ENCODE assay signal across 11 mouse cellular contexts in the genomic region with DNA sequence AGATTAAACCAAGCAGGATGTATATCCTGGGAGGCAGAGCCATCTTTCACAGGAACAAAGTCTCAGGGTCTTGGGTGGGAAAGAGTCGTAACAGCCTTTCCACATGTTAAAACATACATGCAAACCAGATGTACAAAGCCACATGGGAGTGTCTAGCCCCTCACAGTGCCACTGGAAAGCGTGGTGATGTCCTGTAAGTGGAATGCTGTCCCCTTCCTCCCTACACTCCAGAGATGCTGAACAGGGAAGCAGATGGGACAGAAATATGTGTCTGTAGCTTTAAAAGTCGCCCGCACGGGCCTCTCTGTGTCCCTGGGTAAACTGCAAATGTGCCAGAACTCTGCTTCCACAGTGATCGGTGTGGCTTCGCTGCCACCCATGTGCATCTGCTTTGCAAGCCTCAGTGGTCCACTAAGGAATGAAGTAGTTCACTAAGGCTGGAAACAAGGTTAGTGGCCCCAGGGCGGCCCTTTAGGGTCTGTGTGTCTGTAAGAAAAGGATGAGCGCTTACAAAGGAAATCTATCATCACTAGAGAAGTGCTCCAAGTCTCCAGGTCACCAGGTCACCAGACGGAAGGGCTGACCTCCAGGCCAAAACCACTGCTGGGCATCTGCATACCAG. TPM values are rescaled to one million over a fixed set of nuclear protein-coding genes. Genes with fewer than 3 reads are reported as not detected.
DNase-seq lines count a peak whose midpoint lies in the region; ATAC-seq lines count a peak whose summit lies in the region.
"Had no signal": no experiment of that assay in that cellular context is flagged by ENCODE, and none has a peak within 500 bp of the region (broad histone marks: within the 10 kb centered on the region; RNA-seq: fewer than 3 reads in every experiment).

No protein-coding gene starts in this region.

- H3K4me2 ChIP-seq in intestine, embryonic 14.5 days (ENCODE audit: low read length): peak overlapping the region; percentile 1; the same call in 1 of the 2 replicates
- H3K4me2 ChIP-seq in intestine, embryonic 16.5 days (ENCODE audit: low read depth, low read length): no peak overlapping the region
- H3K4me2 ChIP-seq in neural tube, embryonic 15.5 days: peak overlapping the region; percentile 30

- no peaks in the 10 kb centered on the region for H3K9me3 ChIP-seq in intestine, embryonic 14.5 days (ENCODE audit: control insufficient read depth, low read length)
- no peaks in the 10 kb centered on the region for H3K9me3 ChIP-seq in intestine, embryonic 16.5 days (ENCODE audit: control insufficient read depth, low read length)
- no peaks in the 10 kb centered on the region for H3K9me3 ChIP-seq in neural tube, embryonic 15.5 days (replicated peaks)
- H3K9me3 ChIP-seq: heart, embryonic 10.5 days had no signal

- no peak for ATAC-seq in intestine, embryonic 14.5 days (replicated peaks; ENCODE audit: low FRiP score, low TSS enrichment, low read depth)
- ATAC-seq in intestine, embryonic 16.5 days: no peak
- ATAC-seq in neural tube, embryonic 15.5 days (ENCODE audit: low FRiP score): peak; percentile 40; the same call in 1 of the 2 replicates
- ATAC-seq in erythroid progenitor cell, adult 5-6 weeks (replicated peaks; ENCODE audit: low FRiP score, poor library complexity, severe bottlenecking): no peak

- peaks cover 25% of the 10 kb centered on the region for H3K36me3 ChIP-seq in intestine, embryonic 14.5 days (ENCODE audit: control insufficient read depth, insufficient read depth, low read length)
- no peaks in the 10 kb centered on the region for H3K36me3 ChIP-seq in intestine, embryonic 16.5 days (ENCODE audit: control insufficient read depth, insufficient read depth, low read length)
- peaks cover 32% of the 10 kb centered on the region for H3K36me3 ChIP-seq in neural tube, embryonic 15.5 days

- no peaks in the 10 kb centered on the region for H3K4me1 ChIP-seq in intestine, embryonic 14.5 days (replicated peaks; ENCODE audit: control insufficient read depth, insufficient read depth, low read length)
- H3K4me1 ChIP-seq in intestine, embryonic 16.5 days (ENCODE audit: control insufficient read depth, insufficient read depth, low read length): no peaks in the 10 kb centered on the region
- H3K4me1 ChIP-seq in neural tube, embryonic 15.5 days: peaks cover 16% of the 10 kb centered on the region

- H3K27me3 ChIP-seq in intestine, embryonic 14.5 days (replicated peaks; ENCODE audit: control insufficient read depth, insufficient read depth, low read length): no peaks in the 10 kb centered on the region
- H3K27me3 ChIP-seq in intestine, embryonic 16.5 days (replicated peaks; ENCODE audit: control insufficient read depth, insufficient read depth, low read length): no peaks in the 10 kb centered on the region
- no peaks in the 10 kb centered on the region for H3K27me3 ChIP-seq in neural tube, embryonic 15.5 days (replicated peaks)

- no peak overlapping the region for H3K9ac ChIP-seq in intestine, embryonic 14.5 days (ENCODE audit: low read length)
- H3K9ac ChIP-seq in intestine, embryonic 16.5 days (ENCODE audit: low read depth, low read length): no peak overlapping the region
- H3K9ac ChIP-seq in neural tube, embryonic 15.5 days (replicated peaks): 0 out of 2 replicates have a peak overlapping the region, but pooled peaks have one; percentile 7

- no peak overlapping the region for H3K4me3 ChIP-seq in intestine, embryonic 14.5 days (ENCODE audit: low read depth, low read length)
- H3K4me3 ChIP-seq in intestine, embryonic 16.5 days (ENCODE audit: low read length): no peak overlapping the region
- no peak overlapping the region for H3K4me3 ChIP-seq in neural tube, embryonic 15.5 days (replicated peaks)
- H3K4me3 ChIP-seq: heart, embryonic 10.5 days had no signal

- no peak for DNase-seq in intestine, embryonic 14.5 days (ENCODE audit: low spot score)
- peak; percentile 50 to 53 for DNase-seq in adrenal gland, postnatal 36 days
- peak; percentile 14 for DNase-seq in forelimb bud, embryonic 11.5 days (ENCODE audit: low read depth, low spot score)
- no peak for DNase-seq in lung, postnatal 4 days
- no peak for DNase-seq in layer of hippocampus, adult 9-10 months (ENCODE audit: low spot score)
- DNase-seq: cerebellum, adult 11 months had no signal

- 33% methylated on average over 10 of the region's 10 CpGs for WGBS in intestine, embryonic 14.5 days
- 50% methylated on average over 10 of the region's 10 CpGs for WGBS in intestine, embryonic 16.5 days
- 14% methylated on average over 10 of the region's 10 CpGs for WGBS in neural tube, embryonic 15.5 days

- no peak overlapping the region for H3K27ac ChIP-seq in intestine, embryonic 14.5 days (ENCODE audit: low read depth)
- no peak overlapping the region for H3K27ac ChIP-seq in intestine, embryonic 16.5 days (ENCODE audit: low read length)
- H3K27ac ChIP-seq in neural tube, embryonic 15.5 days (replicated peaks): peak overlapping the region; percentile 48
- H3K27ac ChIP-seq: heart, embryonic 10.5 days; kidney, postnatal 0 days had no signal

RNA-seq across cellular contexts. Expression of a gene that starts 41.5 kb away (rescaled TPM):
- 54.5 and 60.3 TPM in 2 replicates for polyA plus RNA-seq in intestine, embryonic 14.5 days (2014; fragmentation: Nextera tagmentation; extraction: Ambion mirVana)
- 27.8 and 30.3 TPM in 2 replicates for polyA plus RNA-seq in intestine, embryonic 16.5 days (2015; fragmentation: Nextera tagmentation; extraction: Ambion mirVana)
- total RNA-seq in adrenal gland, postnatal 36 days (2021): 1 to 10 TPM; 8.8 to 9.9 TPM
- 138 and 164 TPM in 2 replicates for polyA plus RNA-seq in neural tube, embryonic 15.5 days (2015; fragmentation: Nextera tagmentation; extraction: Ambion mirVana)
- 6.3 TPM in 1 of 2 replicates, not detected in the other for total RNA-seq in erythroid progenitor cell, adult 5-6 weeks (2015; ENCODE audit: low replicate concordance)
- total RNA-seq in erythroid progenitor cell, adult 5-6 weeks (2017; ENCODE audit: low replicate concordance): 1.4 and 2.0 TPM in 2 replicates

Comparison
In these comparisons a context has a peak if more than half of its experiments do, and no peak if none do; other contexts are left out.
1. DNase-seq: peak in adrenal gland, postnatal 36 days (2 of 2) and forelimb bud, embryonic 11.5 days (single experiment); none in intestine, embryonic 14.5 days (single experiment), lung, postnatal 4 days (0 of 2) and layer of hippocampus, adult 9-10 months (single experiment).